Mouse (Mus musculus): ENCODE data around the gene Entpd2. TPM values are rescaled to one million over a fixed set of nuclear protein-coding genes. Genes with fewer than 3 reads are reported as not detected.

Entpd2 gene
- polyA plus RNA-seq, 1 experiment from 2014 or later: not detected

DNA sequence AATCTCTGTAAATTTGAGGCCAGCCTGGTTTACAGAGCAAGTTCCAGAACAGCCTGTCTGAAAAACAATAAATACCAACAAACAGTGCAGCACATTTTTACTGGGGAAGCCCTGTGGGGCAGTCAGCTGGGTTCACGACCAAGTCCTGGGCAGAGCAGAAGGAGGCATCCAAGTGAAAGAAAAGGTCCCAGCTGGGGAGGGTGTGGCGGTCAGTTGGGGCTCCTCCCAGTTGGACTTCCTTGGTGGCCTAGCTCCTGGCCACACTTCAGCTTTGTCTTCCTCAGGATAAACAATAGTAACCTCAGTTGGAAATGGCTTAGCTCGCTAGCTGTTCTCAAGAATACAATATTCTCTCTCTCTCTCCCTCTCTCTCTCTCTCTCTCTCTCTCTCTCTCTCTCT lies 21.8 kb downstream of the Entpd2 start:
- Histone ChIP-seq H3K27ac (replicated peaks; ENCODE audit: low read depth, low read length) (no peak overlapping the region), H3K27me3 (ENCODE audit: control insufficient read depth, insufficient read depth, low read length) (peaks cover under 1% of the 10 kb centered on the region; the same call in 1 of the 2 replicates), H3K4me1 (ENCODE audit: control insufficient read depth, insufficient read depth, low read length) (no peaks in the 10 kb centered on the region), H3K36me3 (ENCODE audit: control insufficient read depth, insufficient read depth, low read length) (no peaks in the 10 kb centered on the region), H3K9ac (ENCODE audit: low read length) (no peak overlapping the region), H3K9me3 (ENCODE audit: control insufficient read depth, low read length) (no peaks in the 10 kb centered on the region), H3K4me2 (ENCODE audit: low read depth, severe bottlenecking) (no peak overlapping the region), H3K4me3 (ENCODE audit: low read depth, low read length) (no peak overlapping the region)
- 33% methylated on average over 3 of the region's 3 CpGs for WGBS
- ATAC-seq (ENCODE audit: insufficient number of reproducible peaks, low FRiP score, low TSS enrichment, low read depth) (no peak), DNase-seq (ENCODE audit: low spot score) (no peak)

DNA sequence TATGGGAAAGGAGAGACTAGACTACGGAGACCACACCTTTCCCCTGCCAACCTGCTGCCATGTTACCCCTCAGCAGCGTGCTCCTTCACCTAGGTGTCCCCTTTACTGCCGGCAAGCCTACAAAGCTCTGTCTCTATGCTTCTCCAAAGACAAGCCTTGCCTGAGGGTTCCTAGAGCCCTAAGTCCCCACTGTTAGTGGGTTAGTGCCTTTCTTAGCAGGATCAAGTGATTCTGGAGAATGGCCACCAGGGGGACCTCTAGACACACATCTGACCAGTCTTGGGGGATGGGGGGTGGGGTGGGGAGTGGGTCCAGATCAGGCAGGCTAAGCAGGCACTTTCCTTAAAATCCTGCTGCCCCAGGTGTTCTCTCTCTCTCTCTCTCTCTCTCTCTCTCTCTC lies 26.2 kb downstream of the Entpd2 start:
- H3K9me3 ChIP-seq (ENCODE audit: control insufficient read depth, low read length): no peaks in the 10 kb centered on the region
- no peaks in the 10 kb centered on the region for H3K4me1 ChIP-seq (ENCODE audit: control insufficient read depth, insufficient read depth, low read length)
- no peak overlapping the region for H3K9ac ChIP-seq (ENCODE audit: low read length)
- H3K4me3 ChIP-seq (ENCODE audit: low read depth, low read length): no peak overlapping the region
- peak; percentile 68 for DNase-seq (ENCODE audit: low spot score)
- no peak overlapping the region for H3K27ac ChIP-seq (replicated peaks; ENCODE audit: low read depth, low read length)
- peaks cover 26% of the 10 kb centered on the region for H3K27me3 ChIP-seq (ENCODE audit: control insufficient read depth, insufficient read depth, low read length)
- WGBS: 21% methylated on average over 3 of the region's 3 CpGs
- no peaks in the 10 kb centered on the region for H3K36me3 ChIP-seq (ENCODE audit: control insufficient read depth, insufficient read depth, low read length)
- no peak for ATAC-seq (ENCODE audit: insufficient number of reproducible peaks, low FRiP score, low TSS enrichment, low read depth)
- H3K4me2 ChIP-seq (ENCODE audit: low read depth, severe bottlenecking): no peak overlapping the region

DNA sequence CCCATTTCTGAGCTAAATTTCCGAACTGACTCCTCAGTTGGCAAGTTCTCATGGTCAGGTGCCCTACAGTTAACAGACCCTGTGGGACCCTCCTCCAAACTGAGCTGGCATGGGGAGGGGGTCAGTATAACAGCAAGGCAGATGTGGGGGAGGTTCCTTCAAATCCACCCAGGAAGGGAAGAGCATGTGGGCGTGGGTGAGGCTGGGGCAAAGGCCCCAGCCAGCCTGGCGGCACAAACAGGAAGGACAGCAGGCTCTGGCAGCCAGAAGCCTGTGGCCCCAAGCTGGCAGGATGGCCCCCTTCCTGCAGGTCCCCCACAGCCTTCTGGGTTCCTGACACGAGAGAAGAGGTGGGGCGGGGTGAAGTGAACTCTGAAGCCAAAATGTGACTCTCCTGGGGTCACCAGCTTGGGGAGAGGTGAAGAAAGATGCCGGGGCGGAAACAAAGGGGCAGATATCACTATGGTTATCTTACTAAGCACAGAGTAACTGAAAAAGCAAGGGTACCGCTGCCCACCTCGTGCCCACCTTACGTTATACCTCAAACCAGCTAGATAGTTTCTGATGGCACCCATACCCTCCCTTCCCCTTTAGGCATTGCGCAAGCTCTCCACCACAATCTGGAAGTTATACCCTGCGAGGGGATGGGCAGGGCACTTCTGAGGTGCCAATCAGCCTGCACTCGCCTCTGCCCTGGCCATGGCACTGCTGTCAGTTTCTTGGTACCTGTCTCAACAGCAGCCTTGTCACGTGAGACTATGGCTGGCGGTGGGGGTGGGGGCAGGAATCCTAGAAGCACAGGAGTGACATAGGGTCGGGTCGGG lies 27.1 kb downstream of the Entpd2 start, which contains the start of gene Fut7:
Gene Fut7, plus strand, starts transcription at position 681 of the 824 bp plus-strand sequence.
- Histone ChIP-seq H3K4me1 (ENCODE audit: control insufficient read depth, insufficient read depth, low read length) (no peaks in the 10 kb centered on the region), H3K36me3 (ENCODE audit: control insufficient read depth, insufficient read depth, low read length) (no peaks in the 10 kb centered on the region), H3K27ac (replicated peaks; ENCODE audit: low read depth, low read length) (no peak within 1 kb of the TSS), H3K9me3 (ENCODE audit: control insufficient read depth, low read length) (no peaks in the 10 kb centered on the region), H3K27me3 (ENCODE audit: control insufficient read depth, insufficient read depth, low read length) (peaks cover 26% of the 10 kb centered on the region), H3K4me2 (ENCODE audit: low read depth, severe bottlenecking) (no peak within 1 kb of the TSS), H3K4me3 (ENCODE audit: low read depth, low read length) (no peak within 1 kb of the TSS), H3K9ac (ENCODE audit: low read length) (no peak within 1 kb of the TSS)
- 58% methylated on average over 17 of the region's 17 CpGs for WGBS
- DNase-seq (ENCODE audit: low spot score) (no peak), ATAC-seq (ENCODE audit: insufficient number of reproducible peaks, low FRiP score, low TSS enrichment, low read depth) (no peak)

GRCm38 (mm10) chr2:25423626-25424025 lies 28.0 kb downstream of the Entpd2 start:
- Histone ChIP-seq H3K9me3 (ENCODE audit: control insufficient read depth, low read length) (no peaks in the 10 kb centered on the region), H3K4me3 (ENCODE audit: low read depth, low read length) (no peak overlapping the region), H3K27ac (replicated peaks; ENCODE audit: low read depth, low read length) (no peak overlapping the region), H3K4me2 (ENCODE audit: low read depth, severe bottlenecking) (no peak overlapping the region), H3K36me3 (ENCODE audit: control insufficient read depth, insufficient read depth, low read length) (no peaks in the 10 kb centered on the region), H3K9ac (ENCODE audit: low read length) (no peak overlapping the region), H3K4me1 (ENCODE audit: control insufficient read depth, insufficient read depth, low read length) (no peaks in the 10 kb centered on the region), H3K27me3 (ENCODE audit: control insufficient read depth, insufficient read depth, low read length) (peaks cover 26% of the 10 kb centered on the region)
- ATAC-seq (ENCODE audit: insufficient number of reproducible peaks, low FRiP score, low TSS enrichment, low read depth) (no peak), DNase-seq (ENCODE audit: low spot score) (no peak)
- 59% methylated on average over 1 of the region's 1 CpGs for WGBS

DNA sequence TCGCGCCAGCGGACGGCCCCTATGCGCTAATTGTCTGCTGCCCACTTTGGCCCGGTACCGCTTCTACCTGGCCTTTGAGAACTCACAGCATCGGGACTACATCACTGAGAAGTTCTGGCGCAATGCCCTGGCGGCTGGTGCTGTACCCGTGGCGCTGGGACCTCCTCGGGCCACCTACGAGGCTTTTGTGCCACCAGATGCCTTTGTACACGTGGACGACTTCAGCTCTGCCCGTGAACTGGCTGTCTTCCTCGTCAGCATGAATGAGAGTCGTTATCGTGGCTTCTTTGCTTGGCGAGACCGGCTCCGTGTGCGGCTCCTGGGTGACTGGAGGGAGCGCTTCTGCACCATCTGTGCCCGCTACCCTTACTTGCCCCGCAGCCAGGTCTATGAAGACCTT lies 29.8 kb downstream of the Entpd2 start:
- H3K27me3 ChIP-seq (ENCODE audit: control insufficient read depth, insufficient read depth, low read length): peaks cover 31% of the 10 kb centered on the region
- ATAC-seq (ENCODE audit: insufficient number of reproducible peaks, low FRiP score, low TSS enrichment, low read depth): no peak
- H3K36me3 ChIP-seq (ENCODE audit: control insufficient read depth, insufficient read depth, low read length): no peaks in the 10 kb centered on the region
- 55% methylated on average over 27 of the region's 27 CpGs for WGBS
- no peaks in the 10 kb centered on the region for H3K9me3 ChIP-seq (ENCODE audit: control insufficient read depth, low read length)
- no peak overlapping the region for H3K4me2 ChIP-seq (ENCODE audit: low read depth, severe bottlenecking)
- no peak overlapping the region for H3K9ac ChIP-seq (ENCODE audit: low read length)
- DNase-seq (ENCODE audit: low spot score): no peak
- H3K4me3 ChIP-seq (ENCODE audit: low read depth, low read length): no peak overlapping the region
- 0 out of 2 replicates have a peak, but pooled peaks cover 3% of the 10 kb centered on the region for H3K4me1 ChIP-seq (ENCODE audit: control insufficient read depth, insufficient read depth, low read length)
- no peak overlapping the region for H3K27ac ChIP-seq (replicated peaks; ENCODE audit: low read depth, low read length)

GRCm38 (mm10) chr2:25426721-25427191 lies 31.1 kb downstream of the Entpd2 start:
- no peaks in the 10 kb centered on the region for H3K36me3 ChIP-seq (ENCODE audit: control insufficient read depth, insufficient read depth, low read length)
- no peak overlapping the region for H3K4me2 ChIP-seq (ENCODE audit: low read depth, severe bottlenecking)
- ATAC-seq (ENCODE audit: insufficient number of reproducible peaks, low FRiP score, low TSS enrichment, low read depth) (no peak), DNase-seq (ENCODE audit: low spot score) (peak; percentile 83)
- H3K9me3 ChIP-seq (ENCODE audit: control insufficient read depth, low read length): no peaks in the 10 kb centered on the region
- H3K27ac ChIP-seq (replicated peaks; ENCODE audit: low read depth, low read length): no peak overlapping the region
- no peak overlapping the region for H3K9ac ChIP-seq (ENCODE audit: low read length)
- H3K4me3 ChIP-seq (ENCODE audit: low read depth, low read length): no peak overlapping the region
- H3K27me3 ChIP-seq (ENCODE audit: control insufficient read depth, insufficient read depth, low read length): peaks cover 31% of the 10 kb centered on the region
- H3K4me1 ChIP-seq (ENCODE audit: control insufficient read depth, insufficient read depth, low read length): 0 out of 2 replicates have a peak, but pooled peaks cover 3% of the 10 kb centered on the region
- WGBS: 33% methylated on average over 5 of the region's 5 CpGs

DNA sequence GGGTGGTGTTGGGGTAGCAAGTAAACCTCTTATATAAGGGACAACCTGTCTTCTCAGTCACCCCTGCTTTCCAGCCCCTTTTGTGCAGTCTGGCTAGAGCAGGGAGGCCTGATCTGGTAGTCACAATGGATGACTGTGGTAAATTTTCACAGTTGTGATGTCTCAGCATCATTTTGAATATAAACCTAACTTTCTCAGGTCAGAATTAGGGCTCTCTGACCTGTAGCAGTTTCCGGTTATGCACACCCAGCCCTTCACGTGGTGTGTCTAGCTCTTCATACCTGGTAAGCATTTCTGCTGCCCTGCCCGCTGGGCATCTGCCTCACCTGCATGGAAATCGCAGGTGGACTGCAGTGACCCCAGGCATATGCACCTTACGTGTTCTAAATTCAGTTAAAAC lies 31.6 kb downstream of the Entpd2 start:
- WGBS: 93% methylated on average over 5 of the region's 5 CpGs
- Histone ChIP-seq H3K4me1 (ENCODE audit: control insufficient read depth, insufficient read depth, low read length) (0 out of 2 replicates have a peak, but pooled peaks cover 3% of the 10 kb centered on the region), H3K4me2 (ENCODE audit: low read depth, severe bottlenecking) (no peak overlapping the region), H3K4me3 (ENCODE audit: low read depth, low read length) (no peak overlapping the region), H3K9ac (ENCODE audit: low read length) (no peak overlapping the region), H3K27ac (replicated peaks; ENCODE audit: low read depth, low read length) (no peak overlapping the region), H3K27me3 (ENCODE audit: control insufficient read depth, insufficient read depth, low read length) (peaks cover 31% of the 10 kb centered on the region), H3K36me3 (ENCODE audit: control insufficient read depth, insufficient read depth, low read length) (no peaks in the 10 kb centered on the region), H3K9me3 (ENCODE audit: control insufficient read depth, low read length) (no peaks in the 10 kb centered on the region)
- DNase-seq (ENCODE audit: low spot score): no peak
- no peak for ATAC-seq (ENCODE audit: insufficient number of reproducible peaks, low FRiP score, low TSS enrichment, low read depth)

GRCm38 (mm10) chr2:25428442-25429236 lies 33.0 kb downstream of the Entpd2 start, which contains the start of gene Abca2:
TSS of gene Abca2 (plus strand) at chr2:25428703.
- H3K36me3 ChIP-seq (ENCODE audit: control insufficient read depth, insufficient read depth, low read length): no peaks in the 10 kb centered on the region
- H3K9me3 ChIP-seq (ENCODE audit: control insufficient read depth, low read length): no peaks in the 10 kb centered on the region
- H3K4me2 ChIP-seq (ENCODE audit: low read depth, severe bottlenecking): peak within 1 kb of the TSS; percentile 95
- WGBS: under 1% methylated on average over 64 of the region's 89 CpGs
- H3K27ac ChIP-seq (replicated peaks; ENCODE audit: low read depth, low read length): no peak within 1 kb of the TSS
- DNase-seq (ENCODE audit: low spot score) (peak; percentile 95), ATAC-seq (ENCODE audit: insufficient number of reproducible peaks, low FRiP score, low TSS enrichment, low read depth) (peak; percentile 88)
- peak within 1 kb of the TSS; percentile 72 for H3K4me3 ChIP-seq (ENCODE audit: low read depth, low read length)
- H3K9ac ChIP-seq (ENCODE audit: low read length): peak within 1 kb of the TSS; percentile 80
- H3K27me3 ChIP-seq (ENCODE audit: control insufficient read depth, insufficient read depth, low read length): peaks cover 29% of the 10 kb centered on the region
- H3K4me1 ChIP-seq (ENCODE audit: control insufficient read depth, insufficient read depth, low read length): 0 out of 2 replicates have a peak, but pooled peaks cover 3% of the 10 kb centered on the region
